Mouse (Mus musculus) megakaryocyte, adult 5-6 weeks (primary cell): ENCODE results near the gene Fzr1. TPM values are rescaled to one million over a fixed set of nuclear protein-coding genes. Genes with fewer than 3 reads are reported as not detected.

Source experiments
- total RNA-seq, 2 experiments: library from RNA; stranded (forward) in 1 of 2; stranded (reverse) in 1 of 2; fragments of 153-499, 151-499 nt in 1 of 2; fragments of 221-1000, 200-1000 nt in 1 of 2; gene quantifications; 2 replicates each; pipeline versions ENCODE4 v1.2.3 to v1.2.4; 2015 to 2017

Gene Fzr1
- total RNA-seq, 2 experiments from 2014 or later, result 20.9 to 22.7 TPM

Other genes with a start within 250 kb of the Fzr1 start
Only the 30 nearest of the 34 such genes appear.
- gene Pias4, start 210.6 kb downstream of the Fzr1 start, total RNA-seq (2015), result 10.1 and 13.7 TPM in 2 replicates
- 12.9 and 13.3 TPM in 2 replicates for gene Pias4, start 210.6 kb downstream of the Fzr1 start, total RNA-seq (2017)
- gene Eef2, start 201.9 kb downstream of the Fzr1 start, total RNA-seq (2015), result 394 and 408 TPM in 2 replicates
- gene Eef2, start 201.9 kb downstream of the Fzr1 start, total RNA-seq (2017), result 983 and 1,066 TPM in 2 replicates
- gene Dapk3, start 195.5 kb downstream of the Fzr1 start, total RNA-seq (2015), result 9.8 and 12.7 TPM in 2 replicates
- 27.5 and 36.6 TPM in 2 replicates for gene Dapk3, start 195.5 kb downstream of the Fzr1 start, total RNA-seq (2017)
- gene 4930442H23Rik, start 194.7 kb downstream of the Fzr1 start, total RNA-seq (2015), result not detected in 2 replicates
- not detected in 2 replicates for gene 4930442H23Rik, start 194.7 kb downstream of the Fzr1 start, total RNA-seq (2017)
- gene Nmrk2, start 176.5 kb downstream of the Fzr1 start, total RNA-seq (2015), result not detected in 2 replicates
- not detected in 2 replicates for gene Nmrk2, start 176.5 kb downstream of the Fzr1 start, total RNA-seq (2017)
- gene Atcay, start 147.7 kb downstream of the Fzr1 start, total RNA-seq (2015), result not detected in 2 replicates
- gene Atcay, start 147.7 kb downstream of the Fzr1 start, total RNA-seq (2017), result not detected in 2 replicates
- not detected in 2 replicates for gene Zfr2, start 145.4 kb downstream of the Fzr1 start, total RNA-seq (2015)
- 0.16 and 0.26 TPM in 2 replicates for gene Zfr2, start 145.4 kb downstream of the Fzr1 start, total RNA-seq (2017)
- gene Matk, start 125.6 kb downstream of the Fzr1 start, total RNA-seq (2015), result 5.4 and 5.9 TPM in 2 replicates
- gene Matk, start 125.6 kb downstream of the Fzr1 start, total RNA-seq (2017), result 7.5 and 8.1 TPM in 2 replicates
- 52.1 and 67.0 TPM in 2 replicates for gene Mrpl54, start 111.6 kb downstream of the Fzr1 start, total RNA-seq (2015)
- gene Mrpl54, start 111.6 kb downstream of the Fzr1 start, total RNA-seq (2017), result 97.4 and 154 TPM in 2 replicates
- gene Apba3, start 111.6 kb downstream of the Fzr1 start, total RNA-seq (2015), result 16.4 and 20.2 TPM in 2 replicates
- 11.5 and 15.0 TPM in 2 replicates for gene Apba3, start 111.6 kb downstream of the Fzr1 start, total RNA-seq (2017)
- gene Tjp3, start 86.9 kb downstream of the Fzr1 start, total RNA-seq (2015), result 3.4 and 3.7 TPM in 2 replicates
- 5.0 and 6.5 TPM in 2 replicates for gene Tjp3, start 86.9 kb downstream of the Fzr1 start, total RNA-seq (2017)
- gene Pip5k1c, start 85.6 kb downstream of the Fzr1 start, total RNA-seq (2015), result 28.0 and 31.7 TPM in 2 replicates
- gene Pip5k1c, start 85.6 kb downstream of the Fzr1 start, total RNA-seq (2017), result 40.4 and 46.1 TPM in 2 replicates
- 4.5 and 7.4 TPM in 2 replicates for gene Cactin, start 57.4 kb downstream of the Fzr1 start, total RNA-seq (2015)
- gene Cactin, start 57.4 kb downstream of the Fzr1 start, total RNA-seq (2017), result 16.2 and 20.6 TPM in 2 replicates
- gene Tbxa2r, start 49.8 kb downstream of the Fzr1 start, total RNA-seq (2015), result 0.34 and 0.85 TPM in 2 replicates
- gene Tbxa2r, start 49.8 kb downstream of the Fzr1 start, total RNA-seq (2017), result 0.07 and 0.28 TPM in 2 replicates
- gene Gipc3, start 35.2 kb downstream of the Fzr1 start, total RNA-seq (2015), result not detected in 2 replicates
- not detected in 2 replicates for gene Gipc3, start 35.2 kb downstream of the Fzr1 start, total RNA-seq (2017)
- gene Hmg20b, start 28.0 kb downstream of the Fzr1 start, total RNA-seq (2015), result 27.4 and 33.0 TPM in 2 replicates
- 18.1 and 24.5 TPM in 2 replicates for gene Hmg20b, start 28.0 kb downstream of the Fzr1 start, total RNA-seq (2017)
- gene Mfsd12, start 21.0 kb downstream of the Fzr1 start, total RNA-seq (2015), result 4.1 and 4.6 TPM in 2 replicates
- 7.4 TPM in 2 replicates for gene Mfsd12, start 21.0 kb downstream of the Fzr1 start, total RNA-seq (2017)
- 0.49 and 1.3 TPM in 2 replicates for gene 4930404N11Rik, start 12.7 kb downstream of the Fzr1 start, total RNA-seq (2015)
- 0.37 and 0.49 TPM in 2 replicates for gene 4930404N11Rik, start 12.7 kb downstream of the Fzr1 start, total RNA-seq (2017)
- gene Dohh, start 5.9 kb upstream of the Fzr1 start, total RNA-seq (2015), result 5.4 and 5.7 TPM in 2 replicates
- gene Dohh, start 5.9 kb upstream of the Fzr1 start, total RNA-seq (2017), result 21.9 and 42.4 TPM in 2 replicates
- 0.83 and 2.9 TPM in 2 replicates for gene Gm48551, start 6.0 kb upstream of the Fzr1 start, total RNA-seq (2015)
- gene Gm48551, start 6.0 kb upstream of the Fzr1 start, total RNA-seq (2017), result 0.33 TPM in 1 of 2 replicates, not detected in the other
- not detected in 2 replicates for gene Gm48552, start 10.5 kb upstream of the Fzr1 start, total RNA-seq (2015)
- 0.26 and 1.4 TPM in 2 replicates for gene Gm48552, start 10.5 kb upstream of the Fzr1 start, total RNA-seq (2017)
- gene Smim24, start 14.5 kb upstream of the Fzr1 start, total RNA-seq (2015), result 30.6 and 34.0 TPM in 2 replicates
- gene Smim24, start 14.5 kb upstream of the Fzr1 start, total RNA-seq (2017), result 6.5 and 11.5 TPM in 2 replicates
- 51.4 and 54.5 TPM in 2 replicates for gene Nfic, start 77.1 kb upstream of the Fzr1 start, total RNA-seq (2015)
- gene Nfic, start 77.1 kb upstream of the Fzr1 start, total RNA-seq (2017), result 6.2 and 8.6 TPM in 2 replicates
- not detected in 2 replicates for gene Celf5, start 104.2 kb upstream of the Fzr1 start, total RNA-seq (2015)
- 0.24 TPM in 1 of 2 replicates, not detected in the other for gene Celf5, start 104.2 kb upstream of the Fzr1 start, total RNA-seq (2017)
- 55.8 and 62.8 TPM in 2 replicates for gene Ncln, start 117.9 kb upstream of the Fzr1 start, total RNA-seq (2015)
- 72.4 and 76.3 TPM in 2 replicates for gene Ncln, start 117.9 kb upstream of the Fzr1 start, total RNA-seq (2017)
- gene S1pr4, start 121.6 kb upstream of the Fzr1 start, total RNA-seq (2015), result 22.8 and 23.9 TPM in 2 replicates
- 28.1 and 29.3 TPM in 2 replicates for gene S1pr4, start 121.6 kb upstream of the Fzr1 start, total RNA-seq (2017)
- 34.3 and 35.9 TPM in 2 replicates for gene Gna15, start 145.7 kb upstream of the Fzr1 start, total RNA-seq (2015)
- 31.5 and 42.4 TPM in 2 replicates for gene Gna15, start 145.7 kb upstream of the Fzr1 start, total RNA-seq (2017)
- gene Gna11, start 166.7 kb upstream of the Fzr1 start, total RNA-seq (2015), result 4.9 and 7.8 TPM in 2 replicates
- 7.1 and 8.1 TPM in 2 replicates for gene Gna11, start 166.7 kb upstream of the Fzr1 start, total RNA-seq (2017)
- 345 and 384 TPM in 2 replicates for gene Aes, start 181.0 kb upstream of the Fzr1 start, total RNA-seq (2015)
- gene Aes, start 181.0 kb upstream of the Fzr1 start, total RNA-seq (2017), result 238 and 282 TPM in 2 replicates
- gene Tle2, start 196.0 kb upstream of the Fzr1 start, total RNA-seq (2015), result 1.1 and 3.3 TPM in 2 replicates
- 0.51 and 1.8 TPM in 2 replicates for gene Tle2, start 196.0 kb upstream of the Fzr1 start, total RNA-seq (2017)